Mouse (Mus musculus) forebrain, embryonic 11.5 days (tissue): ENCODE results near the gene Drd5. TPM values are rescaled to one million over a fixed set of nuclear protein-coding genes. Genes with fewer than 3 reads are reported as not detected.

Source experiments
- ATAC-seq: fragments of 200-750 bp; cut with Nextera tagmentation; replicated peaks from 2 replicates; pipeline ENCODE4 v1.8.0; 2017; ENCODE audit warnings: moderate TSS enrichment; ENCODE audit not compliant: low FRiP score
- DNase-seq: peaks from one replicate; pipeline ENCODE4 v3.0.0-alpha.2; 2017; ENCODE audit warnings: low spot score
- H3K27ac ChIP-seq: fragments of 300-500 bp; sonication (generic); 2 replicates; pipeline ENCODE4 v1.5.1; 2014; ENCODE audit warnings: low read depth, low read length
- H3K27me3 ChIP-seq: fragments of 300-500 bp; sonication (generic); 2 replicates; pipeline ENCODE4 v1.6.1; 2014; ENCODE audit warnings: mild to moderate bottlenecking, low read length, mixed read lengths; ENCODE audit not compliant: control insufficient read depth, insufficient read depth
- H3K36me3 ChIP-seq: fragments of 300-500 bp; sonication (generic); 2 replicates; pipeline ENCODE4 v1.6.1; 2014; ENCODE audit warnings: mild to moderate bottlenecking, low read length, moderate library complexity, mixed read lengths; ENCODE audit not compliant: control insufficient read depth, insufficient read depth
- H3K4me1 ChIP-seq: fragments of 300-500 bp; sonication (generic); replicated peaks from 2 replicates; pipeline ENCODE4 v1.6.1; 2014; ENCODE audit warnings: low read length, mixed read lengths; ENCODE audit not compliant: control insufficient read depth, insufficient read depth
- H3K4me2 ChIP-seq: fragments of 300-500 bp; sonication (generic); 2 replicates; pipeline ENCODE4 v1.6.1; 2014; ENCODE audit warnings: low read depth, mild to moderate bottlenecking, low read length, moderate library complexity, mixed read lengths; ENCODE audit not compliant: severe bottlenecking
- H3K4me3 ChIP-seq: fragments of 300-500 bp; sonication (generic); 2 replicates; pipeline ENCODE4 v1.5.1; 2014; ENCODE audit warnings: low read depth, low read length
- H3K9ac ChIP-seq: fragments of 300-500 bp; sonication (generic); 2 replicates; pipeline ENCODE4 v1.6.1; 2014; ENCODE audit warnings: low read length
- H3K9me3 ChIP-seq: fragments of 300-500 bp; sonication (generic); 2 replicates; pipeline ENCODE4 v1.6.1; 2016; ENCODE audit warnings: low read length, mixed read lengths; ENCODE audit not compliant: control insufficient read depth
- WGBS: fragments of 180-500 bp; shearing (Covaris S2); extraction: QIAGEN DNeasy Blood & Tissue Kit; methylation state at CpG from one replicate; pipeline ENCODE4 v1.1.7; 2014; 5-methylcytosine and 5-hydroxymethylcytosine counted together
- polyA plus RNA-seq: library from polyadenylated mRNA; unstranded; fragments of >200 nt; fragmentation: Nextera tagmentation; extraction: Ambion mirVana; gene quantifications from 2 replicates; pipeline ENCODE4 v1.2.1, GENCODE M21; 2014

The Drd5 gene
- polyA plus RNA-seq, 1 experiment from 2014 or later: not detected

DNA sequence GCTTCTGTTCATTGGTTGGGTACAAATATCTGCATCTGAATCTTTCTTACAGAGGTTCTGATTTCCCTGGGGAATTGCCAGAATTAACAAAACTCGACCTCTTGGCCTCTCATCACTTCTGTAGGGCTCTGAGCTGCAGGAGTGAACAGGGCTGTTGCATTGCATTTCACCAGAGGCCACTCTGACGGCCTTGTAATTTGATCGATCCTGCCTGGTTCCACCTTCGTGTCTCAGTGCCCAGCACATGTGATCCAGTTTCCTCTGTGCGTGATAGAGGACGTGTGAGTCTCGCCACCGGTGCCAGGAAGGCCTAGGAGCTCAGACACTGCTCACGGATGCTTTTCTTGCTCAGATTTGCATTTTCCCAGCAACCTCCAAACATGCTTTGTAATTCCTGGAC, 33.4 kb upstream of the Drd5 start:
- 75% methylated on average over 9 of the region's 9 CpGs for WGBS
- H3K36me3 ChIP-seq: no peaks in the 10 kb centered on the region
- H3K27ac ChIP-seq: no peak overlapping the region
- no peak overlapping the region for H3K9ac ChIP-seq
- DNase-seq: no peak
- no peaks in the 10 kb centered on the region for H3K4me1 ChIP-seq
- H3K9me3 ChIP-seq: no peaks in the 10 kb centered on the region
- H3K4me3 ChIP-seq: no peak overlapping the region
- H3K4me2 ChIP-seq: no peak overlapping the region
- no peak for ATAC-seq
- H3K27me3 ChIP-seq: no peaks in the 10 kb centered on the region

GRCm38 (mm10) chr5:38288476-38288875, 30.7 kb upstream of the Drd5 start:
- Histone ChIP-seq H3K36me3 (no peaks in the 10 kb centered on the region), H3K4me3 (no peak overlapping the region), H3K27me3 (no peaks in the 10 kb centered on the region), H3K27ac (no peak overlapping the region), H3K9me3 (no peaks in the 10 kb centered on the region), H3K9ac (no peak overlapping the region), H3K4me1 (no peaks in the 10 kb centered on the region), H3K4me2 (no peak overlapping the region)
- ATAC-seq (no peak), DNase-seq (no peak)
- whole genome bisulfite sequencing: 87% methylated on average over 3 of the region's 3 CpGs

GRCm38 (mm10) chr5:38301761-38302411, 17.3 kb upstream of the Drd5 start:
- 0 out of 2 replicates have a peak, but pooled peaks cover 2% of the 10 kb centered on the region for H3K4me1 ChIP-seq
- no peak for ATAC-seq
- H3K9me3 ChIP-seq: no peaks in the 10 kb centered on the region

GRCm38 (mm10) chr5:38302651-38303050, 16.5 kb upstream of the Drd5 start:
- no peak overlapping the region for H3K27ac ChIP-seq
- no peak overlapping the region for H3K4me2 ChIP-seq

More at GRCm38 (mm10) chr5:38301761-38302411, 17.3 kb upstream of the Drd5 start:
- Histone ChIP-seq H3K36me3 (no peaks in the 10 kb centered on the region), H3K9ac (no peak overlapping the region), H3K27me3 (no peaks in the 10 kb centered on the region), H3K4me2 (no peak overlapping the region), H3K27ac (no peak overlapping the region), H3K4me3 (no peak overlapping the region)
- no peak for DNase-seq
- 89% methylated on average over 12 of the region's 12 CpGs for whole genome bisulfite sequencing

GRCm38 (mm10) chr5:38305241-38305640, 13.9 kb upstream of the Drd5 start:
- ATAC-seq (no peak), DNase-seq (no peak)
- 81% methylated on average over 2 of the region's 2 CpGs for WGBS

More at GRCm38 (mm10) chr5:38302651-38303050, 16.5 kb upstream of the Drd5 start:
- Histone ChIP-seq H3K27me3 (no peaks in the 10 kb centered on the region), H3K4me1 (0 out of 2 replicates have a peak, but pooled peaks cover 2% of the 10 kb centered on the region), H3K9ac (no peak overlapping the region), H3K9me3 (no peaks in the 10 kb centered on the region), H3K4me3 (no peak overlapping the region), H3K36me3 (no peaks in the 10 kb centered on the region)
- peak; percentile 48 for DNase-seq
- no peak for ATAC-seq
- WGBS: 32% methylated on average over 12 of the region's 12 CpGs

GRCm38 (mm10) chr5:38307255-38308101, 11.7 kb upstream of the Drd5 start:
- ATAC-seq: peak; percentile 85

More at GRCm38 (mm10) chr5:38305241-38305640, 13.9 kb upstream of the Drd5 start:
- Histone ChIP-seq H3K27ac (no peak overlapping the region), H3K27me3 (peaks cover 4% of the 10 kb centered on the region; the same call in 1 of the 2 replicates), H3K9me3 (no peaks in the 10 kb centered on the region), H3K4me2 (no peak overlapping the region), H3K36me3 (no peaks in the 10 kb centered on the region), H3K4me1 (0 out of 2 replicates have a peak, but pooled peaks cover 2% of the 10 kb centered on the region), H3K4me3 (no peak overlapping the region), H3K9ac (no peak overlapping the region)

GRCm38 (mm10) chr5:38308873-38309272, 10.3 kb upstream of the Drd5 start:
- peaks cover 4% of the 10 kb centered on the region; the same call in 1 of the 2 replicates for H3K27me3 ChIP-seq
- H3K27ac ChIP-seq: no peak overlapping the region
- H3K4me1 ChIP-seq: no peaks in the 10 kb centered on the region
- no peaks in the 10 kb centered on the region for H3K9me3 ChIP-seq
- ATAC-seq (peak; percentile 28; the same call in 1 of the 2 replicates), DNase-seq (peak; percentile 65)
- H3K4me2 ChIP-seq: no peak overlapping the region
- no peaks in the 10 kb centered on the region for H3K36me3 ChIP-seq
- 53% methylated on average over 5 of the region's 5 CpGs for WGBS
- no peak overlapping the region for H3K4me3 ChIP-seq
- no peak overlapping the region for H3K9ac ChIP-seq

More at GRCm38 (mm10) chr5:38307255-38308101, 11.7 kb upstream of the Drd5 start:
- H3K4me3 ChIP-seq: peak overlapping the region; percentile 25
- H3K9ac ChIP-seq: 0 out of 2 replicates have a peak overlapping the region, but pooled peaks have one; percentile 9
- H3K9me3 ChIP-seq: no peaks in the 10 kb centered on the region
- peak overlapping the region; percentile 45 for H3K4me2 ChIP-seq
- H3K27ac ChIP-seq: no peak overlapping the region
- no peaks in the 10 kb centered on the region for H3K36me3 ChIP-seq
- peak; percentile 94 for DNase-seq
- peaks cover 4% of the 10 kb centered on the region; the same call in 1 of the 2 replicates for H3K27me3 ChIP-seq
- WGBS: 10% methylated on average over 26 of the region's 26 CpGs
- H3K4me1 ChIP-seq: 0 out of 2 replicates have a peak, but pooled peaks cover 2% of the 10 kb centered on the region

DNA sequence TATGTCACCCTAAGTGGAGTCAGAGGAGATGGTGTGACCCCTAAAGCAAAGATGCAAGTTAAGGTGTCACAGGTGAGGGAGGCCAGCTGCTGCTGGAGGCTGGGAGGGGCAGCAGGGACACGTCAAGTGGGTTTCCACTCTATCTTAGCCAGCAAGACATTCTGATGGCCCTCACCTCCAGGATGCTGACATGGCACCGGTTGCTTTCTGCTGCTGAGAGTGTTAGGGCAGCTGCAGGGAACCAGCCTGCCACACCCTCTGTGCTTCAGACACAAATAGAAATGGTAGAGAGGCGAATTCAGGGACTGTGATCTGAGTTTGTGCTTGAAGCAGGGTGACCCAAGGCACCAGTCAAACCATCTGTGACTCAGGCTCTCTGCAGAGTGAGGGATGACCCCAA, 9.4 kb upstream of the Drd5 start:
- H3K36me3 ChIP-seq: no peaks in the 10 kb centered on the region
- no peak overlapping the region for H3K27ac ChIP-seq
- H3K9ac ChIP-seq: no peak overlapping the region
- H3K27me3 ChIP-seq: peaks cover 4% of the 10 kb centered on the region; the same call in 1 of the 2 replicates
- H3K4me2 ChIP-seq: no peak overlapping the region
- no peak for ATAC-seq
- no peak overlapping the region for H3K4me3 ChIP-seq
- no peaks in the 10 kb centered on the region for H3K4me1 ChIP-seq
- no peak for DNase-seq
- WGBS: 64% methylated on average over 3 of the region's 3 CpGs
- no peaks in the 10 kb centered on the region for H3K9me3 ChIP-seq
